Mouse (Mus musculus) testis, adult 2 months (tissue): ENCODE results near the gene Man2b1.

Source experiments
- CTCF ChIP-seq: fragments of 200-500 bp; IDR thresholded peaks from 2 replicates; pipeline ENCODE4 v1.5.1; 2012; ENCODE audit warnings: low read depth, mild to moderate bottlenecking, inconsistent platforms, low read length, moderate library complexity; ENCODE audit not compliant: control insufficient read depth, insufficient read depth, insufficient replicate concordance
- POLR2A ChIP-seq: fragments of 200-500 bp; IDR thresholded peaks from 2 replicates; pipeline ENCODE4 v1.6.1; 2012; ENCODE audit warnings: low read depth, mild to moderate bottlenecking, inconsistent platforms, low read length, moderate library complexity; ENCODE audit not compliant: control insufficient read depth

GRCm38 (mm10) chr8:85073041-85073612 lies 9.9 kb upstream of the Man2b1 start:
- TF ChIP-seq CTCF (no peak), POLR2A (no peak)
